Mouse (Mus musculus): ENCODE measurements at regions not wholly inside any gene's neighbourhood (a gene's known extent, or its start where the extent isn't known, plus 50 kb on each side); places are given as distances from the start of the nearest gene placed in this dataset.

DNA sequence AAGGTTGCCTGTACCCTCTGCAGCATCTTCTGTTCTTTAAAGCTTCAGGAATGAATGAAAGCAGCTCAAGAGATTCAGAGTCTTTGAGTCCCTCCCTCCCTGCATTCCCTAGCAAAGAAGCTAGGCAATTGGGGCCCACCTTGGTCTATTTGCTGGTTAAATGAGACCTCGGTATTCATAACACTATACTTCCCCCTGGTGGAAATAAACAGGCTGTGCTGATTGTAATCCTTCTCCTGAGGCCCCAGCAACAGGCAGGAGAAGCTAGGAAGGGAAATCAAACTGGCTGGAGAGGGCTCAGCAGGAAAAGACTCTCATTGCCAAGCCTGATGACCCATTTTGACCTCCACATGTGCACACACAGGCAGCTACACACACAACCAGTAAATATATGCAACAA is 137.1 kb downstream of the Sh3bp4 start:
- in situ Hi-C loops (cut with MseI, MboI), result no loop called here

DNA sequence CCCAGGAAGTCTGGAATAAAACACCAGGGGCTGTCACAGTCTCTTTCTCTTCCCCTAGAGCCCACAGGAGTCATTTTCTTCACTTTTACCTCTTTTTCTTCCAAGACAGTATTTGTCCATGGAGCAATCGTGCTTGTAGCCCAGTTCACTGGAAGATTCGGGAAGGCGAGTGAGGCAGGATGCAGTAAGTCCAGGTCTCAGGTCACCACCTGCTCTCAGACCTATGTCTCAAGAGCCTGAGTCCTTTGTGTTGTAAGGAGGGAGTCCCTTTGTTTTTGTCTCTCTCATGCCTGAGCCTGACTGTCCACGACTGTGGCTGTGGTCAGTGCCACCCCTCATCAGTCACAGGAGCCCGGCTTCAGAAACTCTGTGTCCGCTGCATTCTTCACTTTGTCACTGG is 140.9 kb downstream of the Sh3bp4 start:
- in situ Hi-C loops (cut with MseI, MboI), result no loop called here

DNA sequence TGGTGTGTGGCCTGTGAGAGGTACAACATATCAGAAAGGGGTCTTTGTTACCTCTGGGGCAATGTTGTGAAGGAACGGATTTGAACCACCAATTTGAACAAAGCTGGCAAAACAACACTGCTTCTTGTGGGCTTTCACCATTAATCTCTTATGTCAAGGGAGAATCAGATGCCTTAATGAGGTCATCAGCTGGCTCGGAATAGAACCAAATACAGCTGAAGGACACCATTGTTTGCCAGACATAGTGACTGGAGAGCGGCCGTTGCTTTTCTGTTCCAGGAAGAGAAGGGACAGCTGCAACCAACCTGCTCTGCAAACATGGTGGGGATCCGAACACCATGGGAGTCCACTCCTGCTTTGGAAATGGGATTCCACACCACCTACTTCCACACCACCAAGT is 158.2 kb downstream of the Sh3bp4 start:
- in situ Hi-C loops (cut with MseI, MboI), result no loop called here

DNA sequence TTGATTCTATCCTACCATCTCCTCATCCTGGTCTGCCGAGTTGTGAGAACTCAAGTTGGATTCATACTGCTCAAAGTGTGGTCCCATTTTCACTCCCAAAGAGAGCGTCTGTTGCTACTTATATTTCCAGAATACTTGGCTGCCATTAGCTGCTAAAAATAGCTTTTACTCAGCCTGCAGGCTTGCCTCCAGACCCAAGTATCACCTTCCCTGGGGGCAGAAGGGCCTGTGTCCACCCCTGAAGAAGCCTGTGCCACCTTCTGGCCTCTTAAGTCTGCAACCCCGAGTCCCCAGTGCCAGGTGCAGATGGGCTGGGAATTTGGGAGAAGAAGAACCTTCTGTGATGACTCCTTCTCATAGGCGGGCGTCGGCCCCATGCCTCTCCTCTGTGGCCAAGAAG is 161.5 kb downstream of the Sh3bp4 start:
- in situ Hi-C loops (cut with MseI, MboI), result loop anchor here (10.0 kb wide), 2 partner anchors 293 to 403 kb away; no protein-coding TSS in a partner anchor

DNA sequence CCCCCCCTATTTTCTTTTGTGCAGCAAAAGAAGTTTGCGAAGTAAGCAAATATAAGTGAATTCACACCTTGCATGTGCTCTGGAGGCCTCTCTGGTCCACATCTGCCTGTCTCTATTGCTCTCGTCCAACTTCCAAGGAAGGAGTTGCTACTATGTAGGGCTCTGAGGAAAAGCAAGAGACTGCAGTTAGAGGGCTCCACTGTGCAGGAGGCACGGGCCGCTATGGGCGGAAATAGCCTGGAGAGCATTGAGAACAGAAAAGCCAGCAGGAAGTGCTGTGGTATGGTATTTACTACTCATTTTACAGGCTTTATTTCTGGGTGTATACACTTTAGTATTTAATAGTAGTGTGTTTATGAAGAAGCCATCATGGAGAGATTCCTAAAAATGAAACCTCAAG is 162.2 kb downstream of the Sh3bp4 start:
- in situ Hi-C loops (cut with MseI, MboI), result loop anchor here (10.0 kb wide), 2 partner anchors 292 to 402 kb away; no protein-coding TSS in a partner anchor

DNA sequence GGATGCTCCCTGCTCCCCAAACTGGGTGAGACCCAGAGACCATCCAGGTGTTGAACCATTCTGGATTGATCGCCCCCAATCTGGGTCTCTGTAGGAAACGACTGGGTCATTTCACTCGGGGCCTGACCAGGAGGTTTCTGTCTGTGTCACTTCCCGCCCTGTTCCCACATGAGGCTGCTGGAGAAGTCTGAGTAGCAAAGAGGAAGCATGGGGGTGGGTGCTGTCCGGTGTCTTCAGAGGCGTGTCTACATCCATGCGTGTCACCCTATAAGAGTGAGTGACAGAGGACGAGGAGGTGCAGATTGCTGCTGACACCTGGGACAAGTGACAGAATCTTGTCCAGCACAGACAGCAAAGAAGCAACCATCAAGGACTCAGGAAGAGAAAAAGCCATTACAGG is 164.7 kb downstream of the Sh3bp4 start:
- in situ Hi-C loops (cut with MseI, MboI), result loop anchor here (5.0 to 10.0 kb wide), 3 partner anchors 102 to 400 kb away; no protein-coding TSS in a partner anchor

DNA sequence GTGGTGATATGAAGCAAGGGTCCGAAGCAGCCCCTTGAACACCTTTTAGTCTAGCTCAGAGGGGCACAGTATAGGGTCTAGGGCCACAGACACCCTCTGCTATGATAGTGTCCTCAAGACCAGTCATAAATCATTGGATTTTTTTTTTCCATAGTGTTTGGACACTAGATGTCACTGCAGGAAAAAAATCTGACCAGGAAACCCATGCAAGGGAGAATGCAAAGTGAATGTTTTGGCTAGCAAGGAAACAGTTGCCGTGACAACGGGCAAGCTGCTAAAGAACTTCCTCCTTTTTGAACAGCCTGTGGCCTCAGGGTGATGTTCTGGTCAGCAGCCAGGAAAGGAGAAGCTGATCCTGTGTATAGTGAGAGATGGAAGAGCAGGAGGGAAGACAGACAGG is 165.1 kb downstream of the Sh3bp4 start:
- in situ Hi-C loops (cut with MseI, MboI), result loop anchor here (5.0 to 10.0 kb wide), 3 partner anchors 102 to 400 kb away; no protein-coding TSS in a partner anchor

DNA sequence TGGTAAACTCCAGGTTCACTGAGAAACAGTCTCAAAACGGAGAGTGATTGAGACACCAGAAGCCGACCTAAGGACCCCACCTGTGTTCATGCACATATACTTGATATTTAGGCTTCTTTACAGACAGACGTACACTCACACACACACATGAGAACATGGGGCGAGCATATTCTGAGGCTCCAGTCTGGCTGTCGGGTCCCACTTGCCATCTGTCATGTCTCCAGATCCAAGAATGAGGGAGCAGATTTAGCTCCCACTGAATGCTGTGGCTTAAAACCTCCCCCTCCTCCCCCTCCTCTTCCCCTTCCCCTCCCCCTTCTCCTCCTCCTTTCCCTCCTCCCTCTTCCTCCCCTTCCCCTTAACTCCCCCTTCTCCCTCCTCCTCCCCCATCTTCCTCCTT is 167.5 kb downstream of the Sh3bp4 start:
- in situ Hi-C loops (cut with MseI, MboI), result loop anchor here (5.0 to 10.0 kb wide), 3 partner anchors 100 to 397 kb away; no protein-coding TSS in a partner anchor

DNA sequence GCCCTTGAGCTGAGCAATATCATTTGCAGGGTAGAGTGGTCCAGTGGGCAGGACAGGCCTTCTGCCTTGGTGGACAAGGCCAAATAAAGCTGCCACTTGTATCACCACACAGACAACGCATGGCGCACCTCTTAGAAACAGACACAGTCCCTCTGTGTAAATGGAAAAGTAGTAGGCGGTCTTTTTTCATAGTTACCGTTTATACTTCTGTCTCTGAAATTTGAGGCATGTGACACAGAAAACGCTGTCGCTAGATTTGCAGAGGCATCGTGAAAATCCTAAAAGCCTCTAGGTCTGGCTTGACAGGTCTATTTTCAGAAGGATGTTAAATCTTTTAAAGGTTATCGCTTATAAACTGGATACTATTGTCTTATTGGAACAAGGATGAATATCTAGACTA is 174.4 kb downstream of the Sh3bp4 start:
- in situ Hi-C loops (cut with MseI, MboI), result no loop called here

DNA sequence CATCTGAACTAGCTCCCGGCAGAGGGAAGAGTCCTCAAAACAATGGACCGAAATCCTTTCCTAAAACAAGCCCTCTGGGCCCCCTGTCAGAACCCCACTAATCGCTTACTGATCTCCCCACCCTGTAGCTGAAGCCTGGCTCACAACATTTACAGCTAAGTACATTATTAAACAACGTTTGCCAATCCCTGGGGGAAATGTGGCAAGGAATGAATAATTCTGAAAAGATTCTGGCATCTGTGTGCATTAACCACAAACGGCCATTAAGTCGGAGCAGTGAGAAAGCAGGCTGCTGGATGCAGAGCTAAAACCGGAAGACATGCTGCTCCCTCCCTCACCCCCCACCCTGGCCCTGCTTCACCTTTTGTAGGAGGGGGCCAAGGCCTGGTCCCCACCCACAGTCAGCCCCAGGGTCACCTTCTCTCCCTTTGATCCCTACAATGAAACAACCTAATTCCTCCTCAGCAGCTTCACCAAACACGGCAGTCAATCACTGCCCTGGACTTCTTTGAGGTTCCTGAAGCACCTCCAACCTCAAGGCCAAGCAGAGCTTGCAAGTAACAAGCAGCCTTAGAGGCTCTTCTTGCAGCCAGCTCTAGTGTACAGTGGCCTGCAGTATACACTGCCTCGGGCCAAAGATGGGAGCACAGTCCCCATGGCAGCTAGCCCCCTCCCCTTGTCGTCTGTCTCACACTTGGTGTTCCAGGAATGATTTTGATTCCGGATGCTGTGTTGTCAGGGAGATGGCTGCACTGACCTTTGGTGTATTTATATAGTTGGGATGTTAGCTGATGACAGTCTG is 175.2 kb downstream of the Sh3bp4 start:
- in situ Hi-C loops (cut with MseI, MboI), result no loop called here

DNA sequence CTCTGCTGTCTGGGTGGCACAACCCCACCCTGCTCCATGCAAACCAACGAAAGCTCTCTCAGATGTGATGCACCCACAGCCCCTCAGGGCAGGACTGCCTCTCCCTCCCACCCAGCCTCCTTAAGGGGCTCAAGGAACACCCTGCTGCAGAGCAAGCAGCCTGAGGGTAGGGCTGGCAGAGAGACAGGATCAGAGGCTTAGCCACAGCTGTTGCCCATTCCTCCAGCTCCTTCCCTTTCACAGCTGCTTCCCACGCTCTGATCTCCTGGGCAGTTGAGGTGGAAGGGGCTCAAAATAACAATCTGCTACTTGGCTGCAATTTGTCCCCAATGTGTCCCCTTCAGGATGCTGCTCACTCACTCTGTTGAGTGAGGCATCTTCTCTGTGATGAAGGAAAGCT is 181.5 kb downstream of the Sh3bp4 start:
- in situ Hi-C loops (cut with MseI, MboI), result no loop called here

DNA sequence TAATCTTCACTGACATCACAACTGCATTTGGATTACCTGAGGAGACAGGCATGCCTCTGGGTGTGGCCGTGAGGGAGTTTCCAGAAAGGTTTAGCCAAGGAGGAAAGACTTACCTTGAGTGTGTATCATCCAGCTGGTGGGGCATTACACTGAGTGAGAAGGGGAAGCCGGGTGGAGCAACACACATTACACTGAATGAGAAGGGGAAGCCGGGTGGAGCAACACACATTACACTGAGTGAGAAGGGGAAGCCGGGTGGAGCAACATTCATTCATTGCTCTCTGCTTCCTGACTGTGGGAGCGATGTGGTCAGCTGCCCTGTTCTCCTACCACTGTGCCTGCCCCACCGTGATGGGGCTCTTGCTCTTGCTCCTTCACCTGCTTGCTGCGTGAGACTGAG is 182.3 kb downstream of the Sh3bp4 start:
- in situ Hi-C loops (cut with MseI, MboI), result no loop called here

DNA sequence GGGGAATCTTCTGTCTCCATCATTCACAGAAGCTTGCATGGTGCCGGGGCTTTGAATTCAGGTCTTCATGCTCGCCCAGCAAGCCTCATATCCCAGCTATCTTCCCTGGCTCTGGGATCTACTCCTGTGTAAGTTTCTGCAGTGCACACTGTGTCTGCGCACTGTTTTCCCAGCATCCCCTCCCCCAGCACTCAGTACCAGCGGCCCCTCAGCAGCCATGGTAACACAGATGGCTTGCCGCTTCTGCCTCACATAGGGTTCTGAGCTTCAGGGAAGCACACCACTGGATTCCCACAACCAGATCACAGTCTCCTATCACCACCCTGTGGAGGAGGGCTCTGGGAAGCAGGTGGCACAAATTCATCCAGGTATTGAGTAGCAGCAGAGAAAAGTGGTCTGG is 187.7 kb downstream of the Sh3bp4 start:
- in situ Hi-C loops (cut with MseI, MboI), result no loop called here

DNA sequence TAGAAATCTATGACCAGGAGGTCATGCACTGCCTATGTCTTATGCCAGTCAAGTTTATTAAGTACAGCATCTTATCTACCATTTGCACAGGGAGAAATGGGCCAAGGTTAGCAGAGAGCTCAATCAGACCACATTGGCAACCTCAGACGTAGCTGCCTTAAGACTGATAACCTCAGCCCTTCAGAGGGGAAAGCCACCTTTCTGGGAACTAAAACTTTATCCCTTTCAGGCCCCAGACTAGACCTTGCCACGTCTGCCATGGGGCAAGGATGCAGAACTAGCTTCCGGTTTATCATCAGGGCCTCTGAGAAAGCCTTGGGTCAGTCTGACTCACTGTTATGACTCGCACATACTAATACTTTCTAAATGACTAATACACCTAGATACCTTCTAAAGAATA is 188.8 kb upstream of the Agap1 start:
- in situ Hi-C loops (cut with MseI, MboI), result no loop called here

DNA sequence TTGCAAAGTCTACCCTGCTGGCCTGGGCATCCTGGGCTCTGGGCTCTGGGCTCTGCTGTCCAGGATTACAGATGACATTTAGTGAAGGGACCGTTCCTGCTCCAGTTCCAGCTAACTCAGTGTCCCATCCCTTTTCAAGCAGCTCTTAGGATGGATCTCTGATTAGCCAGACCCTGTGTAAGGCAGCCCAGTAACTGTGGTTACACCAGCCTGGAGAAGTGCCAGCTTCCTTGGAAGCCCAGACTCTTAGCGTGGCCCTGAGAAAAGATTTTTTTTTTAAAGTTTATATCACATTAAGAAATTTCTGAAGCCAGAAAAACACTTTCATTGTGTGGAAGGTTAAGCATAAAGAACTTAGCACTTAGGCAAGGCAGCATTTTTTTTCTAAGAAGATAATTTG is 185.8 kb upstream of the Agap1 start:
- in situ Hi-C loops (cut with MseI, MboI), result no loop called here

DNA sequence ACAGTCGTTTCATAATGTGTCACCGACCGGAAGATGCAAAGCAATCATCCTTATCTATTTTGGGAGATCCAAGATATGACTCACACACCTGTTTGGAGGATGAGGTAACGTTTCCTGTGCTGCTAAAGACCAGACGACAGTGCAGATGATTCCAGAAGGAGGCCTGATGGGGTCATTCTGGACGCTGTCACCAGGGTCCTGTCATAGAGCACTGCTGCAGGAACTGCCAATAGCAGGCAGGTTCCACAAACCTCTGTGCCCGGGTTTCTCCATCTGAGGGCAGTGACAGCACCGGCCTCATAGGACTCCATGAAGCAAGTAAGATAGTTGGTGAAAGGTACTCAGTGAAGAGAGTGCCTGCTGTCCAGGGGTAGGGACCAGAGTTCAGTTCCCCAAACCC is 182.9 kb upstream of the Agap1 start:
- in situ Hi-C loops (cut with MseI, MboI), result no loop called here

DNA sequence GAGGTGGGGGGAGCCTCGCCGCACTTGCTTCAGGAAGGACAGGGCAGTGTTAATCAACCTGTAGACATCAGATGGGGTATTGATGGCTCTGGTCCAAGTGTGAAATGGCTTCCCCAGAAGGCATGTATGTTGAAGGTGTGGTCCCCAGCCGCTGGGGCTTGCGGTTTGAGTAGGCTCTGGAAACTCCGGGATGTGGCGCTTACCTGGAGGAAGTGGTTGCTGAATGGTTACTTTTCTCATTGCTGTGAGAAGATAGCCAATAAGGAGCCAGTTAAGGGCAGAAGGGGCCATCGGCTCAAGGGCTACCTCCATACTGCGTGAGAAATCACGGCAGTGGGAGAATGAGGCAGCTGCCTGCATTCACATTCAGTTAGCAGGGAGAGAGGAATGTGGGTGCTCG is 181.6 kb upstream of the Agap1 start:
- in situ Hi-C loops (cut with MseI, MboI), result no loop called here

DNA sequence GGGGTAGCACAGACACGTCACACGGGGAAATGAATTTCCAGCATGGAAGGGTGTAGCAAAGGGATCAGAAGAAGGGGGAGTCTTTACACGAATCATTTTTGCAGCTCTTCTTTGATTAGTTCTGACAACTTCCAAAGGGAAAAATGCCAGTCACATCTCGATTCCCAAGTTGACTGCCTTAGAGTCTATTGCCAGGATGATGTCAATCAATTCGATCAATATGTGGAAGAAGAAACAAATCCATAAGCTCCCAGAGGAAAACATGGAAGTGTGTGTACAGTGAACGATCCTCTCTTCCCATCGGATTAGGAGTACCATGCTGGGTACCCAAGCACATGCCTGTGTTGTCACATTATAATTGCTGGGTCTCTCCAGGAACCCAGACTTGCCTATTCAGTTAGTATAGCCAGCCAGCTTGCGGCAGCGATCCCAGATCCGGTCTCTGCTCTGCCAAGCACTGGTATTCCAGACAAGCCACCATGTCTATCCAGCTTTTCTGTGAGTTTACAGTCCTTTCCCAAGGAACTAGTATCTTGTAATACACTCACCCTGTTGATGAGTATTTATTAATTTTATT is 180.7 kb upstream of the Agap1 start:
- in situ Hi-C loops (cut with MseI, MboI), result no loop called here

DNA sequence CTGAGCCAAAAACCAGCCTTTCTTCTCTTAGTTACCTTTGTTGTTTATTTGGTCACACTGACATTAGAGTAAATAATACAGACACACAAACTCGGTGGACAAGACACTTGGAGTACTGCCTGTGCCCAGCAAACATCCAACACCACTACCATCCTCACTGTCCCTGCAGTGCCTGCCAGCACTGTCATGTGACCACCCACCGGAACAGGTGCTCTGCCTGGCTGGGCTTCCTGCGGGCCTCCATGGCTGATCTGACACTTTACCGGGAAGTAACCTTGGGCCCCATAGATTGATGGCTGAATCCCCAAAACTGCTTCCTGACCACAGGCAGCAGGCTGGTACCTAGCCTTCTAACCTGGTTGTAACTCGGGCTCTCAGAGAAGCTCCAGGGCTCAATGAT is 175.2 kb upstream of the Agap1 start:
- in situ Hi-C loops (cut with MseI, MboI), result no loop called here

DNA sequence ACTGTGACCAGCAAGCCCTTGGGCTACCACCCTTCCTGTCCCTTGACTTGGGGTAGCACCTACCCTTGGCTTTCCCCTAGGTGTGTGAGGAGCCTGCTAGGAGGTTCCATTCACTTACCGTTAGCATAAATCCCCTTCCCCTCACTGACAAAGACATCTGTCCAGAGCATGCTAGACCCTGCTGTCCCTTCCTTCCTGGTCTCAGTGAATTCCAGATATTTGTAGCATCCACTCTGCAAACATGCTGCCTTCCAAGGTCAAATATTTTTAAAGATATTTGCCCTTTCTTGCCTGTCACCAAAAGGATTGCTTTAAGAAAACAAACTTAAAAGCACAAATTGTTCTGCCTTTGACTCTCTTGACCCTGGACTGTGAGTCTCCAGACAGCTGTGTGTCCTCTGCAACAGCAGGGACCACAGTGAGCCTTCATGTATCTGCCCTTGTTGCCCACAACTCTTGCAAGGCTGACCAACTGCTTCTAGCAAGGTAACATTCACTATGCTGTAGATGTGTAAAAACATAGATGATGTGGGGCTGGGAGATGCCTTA is 173.4 kb upstream of the Agap1 start:
- in situ Hi-C loops (cut with MseI, MboI), result no loop called here

DNA sequence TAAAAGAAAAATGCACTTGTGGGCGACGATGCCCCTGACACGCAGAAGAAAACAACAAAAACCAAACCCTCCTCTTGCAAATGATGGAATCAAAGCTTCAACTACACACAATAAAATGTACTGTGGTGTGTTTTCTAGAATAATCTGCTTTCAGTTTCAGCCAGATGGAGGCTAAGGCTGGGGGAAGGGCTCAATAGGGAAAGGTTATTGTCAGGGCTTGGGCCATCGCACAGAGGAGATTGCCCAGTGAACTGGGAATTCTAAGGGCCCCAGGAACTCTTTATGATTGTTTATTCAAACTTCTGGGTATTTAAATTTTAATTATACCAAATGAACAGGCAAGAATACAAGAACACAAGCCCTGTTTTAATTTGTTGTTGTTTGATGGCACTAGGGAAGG is 169.6 kb upstream of the Agap1 start:
- in situ Hi-C loops (cut with MseI, MboI), result no loop called here

DNA sequence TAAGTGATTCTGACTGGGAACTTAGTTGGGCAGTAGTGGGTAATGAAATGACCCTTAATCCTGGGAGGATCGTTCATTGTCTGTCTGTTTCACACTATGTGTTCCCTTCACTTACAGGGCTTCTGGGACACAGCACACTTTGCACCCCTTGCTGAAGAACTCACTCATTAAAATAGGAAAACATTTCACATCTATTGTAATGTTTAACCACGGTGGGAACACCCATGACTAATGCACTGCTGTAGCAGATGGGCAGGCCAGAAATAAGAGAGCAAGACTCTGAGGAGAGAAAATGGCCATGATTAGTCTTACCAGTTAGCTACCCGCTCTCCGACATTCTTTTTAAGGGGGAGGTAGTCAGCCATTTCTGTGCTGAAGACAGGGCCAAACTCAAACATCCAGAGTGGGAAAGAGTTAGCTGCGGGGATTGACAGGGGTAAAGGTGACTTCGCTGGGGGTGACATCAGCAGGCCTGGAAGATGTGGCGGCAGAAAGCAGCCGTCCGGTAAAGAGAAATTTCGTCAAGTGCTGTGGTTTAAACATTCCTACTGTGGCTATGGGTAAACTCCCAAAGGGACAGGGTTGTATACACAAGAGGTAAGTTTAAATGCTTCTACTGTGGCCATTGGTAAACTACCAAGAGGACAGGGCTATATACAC is 167.3 kb upstream of the Agap1 start:
- in situ Hi-C loops (cut with MseI, MboI), result no loop called here
